Mouse (Mus musculus): ENCODE data around the gene Cpxcr1. TPM values are rescaled to one million over a fixed set of nuclear protein-coding genes. Genes with fewer than 3 reads are reported as not detected.

Gene Cpxcr1
- total RNA-seq (2015): not detected in 2 replicates
- not detected in 2 replicates for total RNA-seq (2017)

- no peak for ATAC-seq (replicated peaks; ENCODE audit: poor library complexity)
Observed at GRCm38 (mm10) chrX:116448644-116449043, at the start of gene Cpxcr1. Cpxcr1 (plus strand) TSS chrX:116448944.

Other genes starting within 250 kb of the Cpxcr1 start
- not detected in 2 replicates for gene H2afb2, start 232.2 kb downstream of the Cpxcr1 start, total RNA-seq (2015)
- gene H2afb2, start 232.2 kb downstream of the Cpxcr1 start, total RNA-seq (2017): not detected in 2 replicates

Data from megakaryocyte progenitor cell, adult 5-6 weeks (primary cell).